Mouse (Mus musculus) left cerebral cortex, adult 8-10 months (tissue): ENCODE results near the gene Mylk2. TPM values are rescaled to one million over a fixed set of nuclear protein-coding genes. Genes with fewer than 3 reads are reported as not detected.
A peak's percentile ranks its signal among the peaks of the same experiment; 100 is the strongest.

Source experiments
- DNase-seq, 2 experiments: peaks; one replicate each; pipeline ENCODE4 v3.0.0; 2022; ENCODE audit warnings: low spot score in 2 of 2
- total RNA-seq, 4 experiments: library from RNA; stranded (reverse); gene quantifications; 2 replicates each; pipeline ENCODE4 v1.2.4; 2022

The Mylk2 gene
- total RNA-seq, 4 experiments from 2014 or later, result 0.19 to 0.39 (median 0.21) TPM; not detected in 1

DNA sequence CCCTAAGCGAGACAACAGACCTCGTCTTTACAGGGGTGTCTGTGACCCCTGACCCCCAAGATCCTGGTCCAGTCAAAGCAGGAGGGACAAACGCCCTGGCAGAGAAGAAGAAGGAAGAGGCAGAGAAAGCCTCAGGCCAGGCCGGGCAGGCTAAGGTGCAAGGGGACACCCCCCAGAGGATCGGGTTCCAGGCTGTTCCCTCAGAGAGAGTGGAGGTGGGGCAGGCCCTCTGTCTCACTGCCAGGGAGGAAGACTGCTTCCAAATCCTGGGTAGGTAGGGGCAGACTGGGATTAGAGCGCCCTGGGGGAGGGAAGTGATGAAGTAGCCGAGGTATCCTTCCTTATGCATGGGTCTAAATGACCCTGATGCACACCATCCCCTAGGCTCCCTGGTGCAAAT lies 2.3 kb downstream of the Mylk2 start:
- no peak for DNase-seq

DNA sequence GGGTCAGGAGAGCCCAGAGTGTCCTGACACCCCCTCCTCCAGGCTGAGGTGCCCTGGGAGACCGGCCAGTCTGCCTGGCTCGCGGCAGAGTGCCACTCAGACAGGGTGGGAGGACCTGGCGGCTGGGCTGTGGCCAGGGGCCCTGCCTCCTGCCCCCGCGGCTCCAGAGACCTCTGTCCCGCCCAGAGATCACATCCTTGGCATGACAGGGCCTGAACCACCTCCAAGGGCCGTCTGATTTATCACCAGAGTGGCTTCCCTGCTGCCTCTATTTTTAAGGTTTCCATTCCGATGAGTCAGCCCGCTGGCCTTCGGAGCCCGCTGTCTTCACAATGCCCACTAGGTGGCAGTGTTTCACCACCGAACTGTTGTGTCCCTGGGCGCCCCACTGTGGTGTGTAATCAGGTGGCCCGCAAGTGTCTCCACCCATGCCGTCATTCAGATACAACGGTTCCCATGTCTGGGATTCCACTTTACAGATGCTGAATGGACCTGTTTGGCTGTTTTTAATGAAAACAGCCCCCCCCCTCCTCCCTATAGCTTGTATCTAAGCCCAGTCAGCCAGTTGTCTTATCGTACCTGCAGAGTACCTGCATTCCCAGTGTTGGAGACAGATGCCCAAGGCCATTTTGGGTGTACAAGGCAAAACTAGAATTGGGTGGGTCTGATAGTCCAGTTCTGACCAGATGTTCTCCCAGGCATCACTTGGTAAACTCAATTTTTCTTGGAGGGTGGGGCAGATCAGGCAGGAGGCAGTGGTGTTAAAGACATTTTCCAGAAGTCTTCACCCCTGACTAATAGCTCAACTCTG lies 3.4 kb downstream of the Mylk2 start:
- DNase-seq, result peak; percentile 67 to 72

DNA sequence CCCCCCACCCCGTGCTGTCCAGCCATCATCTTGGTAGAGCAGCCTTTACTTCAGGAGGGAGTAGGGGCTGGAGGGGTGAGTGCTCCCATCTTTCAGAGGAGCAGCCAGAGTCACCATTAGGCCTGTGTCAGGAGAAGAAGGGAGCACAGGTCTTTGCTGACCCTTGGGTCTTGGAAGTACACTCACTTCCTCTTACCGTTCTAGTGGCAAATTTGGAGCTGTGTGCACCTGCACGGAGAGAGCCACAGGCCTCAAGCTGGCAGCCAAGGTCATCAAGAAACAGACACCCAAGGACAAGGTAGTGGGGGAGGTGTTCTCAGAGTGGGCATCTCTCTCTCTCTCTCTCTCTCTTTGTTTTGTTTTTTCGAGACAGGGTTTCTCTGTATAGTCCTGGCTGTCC lies 4.3 kb downstream of the Mylk2 start:
- DNase-seq, result no peak

DNA sequence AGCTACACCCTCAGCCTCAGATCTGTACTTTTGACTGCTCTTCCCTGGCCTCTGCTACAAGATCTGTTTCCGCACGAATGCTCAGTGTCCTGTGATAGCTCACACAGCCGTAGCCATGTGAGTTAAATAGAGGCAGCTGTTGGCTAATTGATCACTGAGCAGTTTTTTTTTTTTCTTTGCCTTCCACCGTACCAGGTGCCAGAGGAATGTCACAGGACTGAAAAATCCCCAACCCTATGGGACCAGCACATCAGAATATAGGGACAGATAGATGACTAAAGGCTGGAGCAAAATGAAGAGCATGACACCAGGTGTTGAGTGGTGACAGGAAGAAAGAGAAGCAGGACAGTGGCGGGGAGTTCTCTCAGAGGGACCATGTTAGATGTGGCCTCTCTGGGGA lies 5.0 kb downstream of the Mylk2 start:
- no peak for DNase-seq

DNA sequence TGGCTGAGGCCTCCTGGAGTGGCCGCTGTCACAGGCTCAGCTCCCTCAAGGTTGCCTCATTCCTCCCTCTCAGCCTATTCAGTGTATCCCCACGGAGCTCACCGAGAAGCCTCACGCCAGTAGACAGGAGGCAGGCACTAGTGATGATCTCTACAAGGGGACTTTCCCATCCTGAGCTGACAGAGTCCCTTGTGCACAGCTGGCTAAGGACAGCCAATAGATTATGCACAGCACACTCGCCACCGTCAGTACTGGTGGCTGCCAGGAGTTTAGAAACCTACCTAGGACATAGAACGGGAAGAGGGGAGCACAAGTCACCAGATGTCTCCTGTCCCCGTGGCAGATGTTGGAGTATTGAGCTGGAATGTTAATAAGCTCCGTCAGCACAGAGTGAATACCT lies 6.5 kb downstream of the Mylk2 start:
- no peak for DNase-seq

DNA sequence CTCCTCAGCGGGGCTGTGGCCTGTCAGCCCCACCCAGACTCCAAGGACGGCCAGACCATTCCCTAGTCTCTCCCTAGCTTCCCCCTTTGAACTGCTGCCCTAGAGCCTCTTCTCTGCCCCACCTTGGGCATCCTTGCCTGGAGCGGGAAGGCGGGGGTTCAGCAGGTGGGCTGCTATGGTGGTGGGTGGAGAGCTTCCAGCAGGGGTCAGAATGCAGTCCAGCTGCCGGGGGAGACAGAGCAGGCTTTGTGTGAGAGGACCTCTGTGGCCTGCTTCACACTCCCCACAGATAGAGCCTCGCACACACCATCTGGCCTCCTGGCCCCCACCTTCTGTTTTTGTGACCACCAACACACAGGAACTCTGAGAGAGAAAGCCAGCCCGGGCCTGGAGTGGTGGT lies 11.2 kb downstream of the Mylk2 start:
- no peak for DNase-seq

DNA sequence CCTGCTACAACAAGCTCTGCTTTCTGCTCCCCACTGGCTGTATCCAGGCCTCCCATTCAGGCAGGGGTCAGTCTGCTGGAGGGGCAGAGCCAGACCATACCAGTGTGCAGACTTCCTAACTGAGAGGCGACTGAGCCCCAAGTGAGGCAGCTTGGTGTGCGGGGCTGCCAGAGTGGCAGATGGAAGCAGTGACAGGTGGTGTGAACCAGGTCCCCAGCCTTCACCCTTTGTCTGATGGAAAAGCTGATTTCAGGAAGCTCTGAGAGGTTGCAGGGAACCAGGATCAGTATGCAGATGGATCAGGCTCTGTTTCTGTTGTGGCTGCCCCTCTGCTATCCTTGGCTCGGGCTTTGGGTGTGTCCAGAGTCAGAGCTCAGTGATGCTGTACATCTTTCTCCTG lies 12.5 kb downstream of the Mylk2 start:
- DNase-seq, result no peak

DNA sequence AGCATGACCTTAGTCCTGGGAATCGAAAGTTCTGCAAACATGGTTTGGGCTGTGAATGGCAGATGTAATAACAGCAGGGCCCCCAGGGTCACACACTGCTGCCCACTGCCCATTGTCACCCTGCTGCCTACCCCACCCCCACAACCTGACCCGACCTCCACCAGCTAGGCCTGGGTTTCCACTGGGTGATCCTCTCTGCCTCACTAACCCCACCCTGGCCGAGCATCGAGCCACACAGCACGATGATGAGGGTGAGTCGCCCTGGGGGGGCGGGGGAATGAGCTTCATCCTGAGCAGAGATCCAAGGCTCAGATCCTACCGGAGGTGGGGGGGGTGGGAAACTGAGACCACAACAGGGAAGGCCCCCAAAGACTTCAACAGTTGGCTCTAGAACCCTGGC lies 13.0 kb downstream of the Mylk2 start:
- DNase-seq, result no peak

DNA sequence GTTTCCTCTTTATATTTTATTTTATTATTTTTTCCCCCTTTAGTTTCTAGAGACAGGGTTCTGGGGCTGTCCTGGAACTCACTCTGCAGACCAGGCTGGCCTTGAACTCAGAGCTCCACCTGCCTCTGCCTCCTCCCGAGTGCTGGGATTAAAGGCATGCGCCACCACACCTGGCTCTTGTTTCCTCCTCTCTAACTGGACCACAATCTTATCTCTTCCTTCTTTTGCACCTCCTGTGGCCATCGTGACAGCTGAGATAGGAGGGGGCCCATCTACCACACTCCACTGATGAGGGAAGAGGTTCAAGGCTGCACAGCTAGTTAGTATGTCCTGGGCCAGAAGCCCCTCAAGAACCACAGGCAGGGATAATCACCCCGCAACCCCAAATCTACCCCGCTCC lies 13.4 kb downstream of the Mylk2 start:
- no peak for DNase-seq

DNA sequence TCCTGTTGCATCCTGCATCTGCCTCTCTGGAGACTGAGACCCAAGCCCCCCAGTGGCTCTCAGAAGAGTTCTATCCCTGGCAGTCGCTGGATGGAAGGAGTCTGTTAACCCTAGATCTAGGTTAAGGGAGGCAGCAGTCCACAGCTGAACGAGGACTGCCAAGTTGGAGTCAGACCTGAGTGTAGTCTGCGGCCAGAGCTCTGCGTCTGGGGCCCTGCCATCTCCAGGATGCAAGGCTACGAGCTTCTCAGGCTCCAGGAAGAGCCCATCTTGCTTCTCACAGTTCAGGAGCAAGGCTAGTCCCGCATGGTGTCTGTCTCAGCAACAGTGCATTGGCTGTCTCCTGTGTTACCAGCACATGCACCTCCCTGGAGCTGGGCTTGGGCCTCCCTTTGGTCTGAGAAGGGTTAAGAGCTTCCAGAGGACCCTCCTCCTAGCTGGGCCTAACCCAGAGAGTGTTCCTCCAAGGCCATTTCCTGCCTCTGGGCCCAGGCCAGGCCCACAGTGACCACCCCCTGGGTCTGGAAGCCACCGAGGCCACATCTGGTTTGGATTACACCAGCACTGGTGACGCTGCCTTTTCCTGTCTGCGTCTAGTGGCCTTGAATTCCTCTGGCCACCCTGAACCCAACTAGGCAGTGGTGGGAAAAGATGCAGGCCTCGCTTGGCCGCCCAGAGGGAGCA lies 14.2 kb downstream of the Mylk2 start:
- DNase-seq, result no peak

DNA sequence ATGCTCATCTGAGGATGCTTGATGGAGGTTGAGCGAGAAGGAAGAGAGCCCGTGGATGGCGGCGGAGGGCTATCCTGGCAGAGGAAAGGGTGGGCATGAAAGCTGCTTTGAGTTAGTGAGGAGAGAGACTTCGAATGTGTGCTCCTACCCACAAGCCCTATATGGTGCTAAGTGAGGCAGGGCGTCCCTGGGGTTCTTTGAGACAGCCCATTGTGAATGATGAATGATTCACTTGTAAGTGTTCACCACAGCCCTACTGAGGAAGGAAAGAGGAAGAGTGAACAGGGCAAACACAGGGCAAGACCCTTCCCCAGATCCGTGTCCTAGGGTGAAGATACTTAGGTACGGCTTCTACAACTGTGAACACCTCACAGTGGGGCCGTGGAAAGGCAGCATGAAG lies 15.7 kb downstream of the Mylk2 start:
- no peak for DNase-seq

DNA sequence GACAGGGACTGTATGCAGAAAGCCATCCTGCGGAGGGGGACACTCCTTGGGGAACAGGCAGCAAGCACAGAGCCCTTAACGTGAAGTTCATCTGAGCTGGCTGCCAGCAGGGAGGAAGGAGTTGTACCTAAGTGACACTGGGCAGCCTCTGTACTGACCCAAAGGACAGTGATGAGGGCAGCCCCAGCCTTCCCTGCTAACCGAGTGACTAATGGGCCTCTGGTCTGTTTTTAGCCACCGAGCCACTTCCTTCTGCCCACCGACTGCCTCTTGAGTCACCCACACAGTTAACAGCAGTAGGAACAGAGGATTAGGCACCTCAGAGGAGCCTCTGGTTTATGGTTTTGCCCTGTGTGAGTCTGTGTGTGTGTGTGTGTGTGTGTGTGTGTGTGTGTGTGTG lies 16.2 kb downstream of the Mylk2 start:
- DNase-seq, result no peak

DNA sequence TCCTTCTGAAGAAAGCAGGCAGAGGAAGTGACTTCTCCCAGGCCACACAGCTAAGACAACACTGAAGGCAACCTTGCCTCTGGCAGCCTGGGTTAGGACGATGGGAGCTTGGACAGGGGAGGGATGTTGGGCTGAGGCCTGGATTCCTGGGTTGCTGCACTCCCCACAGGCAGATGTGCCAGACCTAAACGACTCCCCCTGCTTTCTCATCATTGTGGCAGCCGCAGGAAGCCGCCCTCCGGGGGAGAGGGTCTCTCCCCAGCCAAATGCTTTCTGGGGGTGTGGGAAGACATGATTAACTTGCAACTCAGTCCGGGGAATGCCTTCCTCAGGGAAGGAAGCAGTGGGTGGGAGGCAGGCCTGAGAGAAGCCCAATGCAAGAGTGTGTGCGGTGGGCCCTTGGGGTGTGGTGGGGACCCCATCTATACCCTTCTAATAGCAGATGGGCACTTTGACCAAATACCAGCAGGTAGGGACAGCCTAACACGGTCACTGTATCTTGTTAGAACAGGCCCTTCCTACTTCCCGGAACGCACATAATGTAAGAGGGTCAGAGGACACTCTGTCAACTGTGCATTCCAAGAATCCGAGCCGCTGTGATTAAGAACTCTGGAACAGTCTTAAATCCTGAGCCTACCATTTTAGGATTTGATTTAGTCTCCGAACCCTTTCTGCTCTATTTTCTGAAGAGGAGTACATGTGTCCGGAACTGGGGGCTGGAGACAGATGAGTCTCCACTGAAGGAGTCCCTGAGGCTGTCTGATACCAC lies 17.3 kb downstream of the Mylk2 start:
- no peak for DNase-seq

DNA sequence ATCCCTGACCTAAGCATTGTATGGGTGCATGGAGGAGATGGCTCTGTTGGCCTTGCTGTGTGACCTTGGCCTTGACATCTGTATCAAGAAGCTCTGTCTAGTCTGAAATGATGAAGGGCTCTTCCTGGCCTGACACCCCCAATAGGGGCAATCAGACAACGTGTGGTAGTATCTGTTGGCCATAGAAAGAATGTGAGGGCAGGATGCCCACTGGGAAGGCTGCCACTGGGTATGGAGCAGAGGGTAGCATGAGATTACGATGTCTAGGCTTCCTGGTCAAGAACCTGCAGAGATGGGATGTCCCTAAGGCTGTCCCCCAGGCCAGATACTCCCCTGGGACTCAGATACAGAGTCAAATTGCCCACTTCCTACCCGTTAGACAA lies 17.8 kb downstream of the Mylk2 start:
- DNase-seq, result no peak

DNA sequence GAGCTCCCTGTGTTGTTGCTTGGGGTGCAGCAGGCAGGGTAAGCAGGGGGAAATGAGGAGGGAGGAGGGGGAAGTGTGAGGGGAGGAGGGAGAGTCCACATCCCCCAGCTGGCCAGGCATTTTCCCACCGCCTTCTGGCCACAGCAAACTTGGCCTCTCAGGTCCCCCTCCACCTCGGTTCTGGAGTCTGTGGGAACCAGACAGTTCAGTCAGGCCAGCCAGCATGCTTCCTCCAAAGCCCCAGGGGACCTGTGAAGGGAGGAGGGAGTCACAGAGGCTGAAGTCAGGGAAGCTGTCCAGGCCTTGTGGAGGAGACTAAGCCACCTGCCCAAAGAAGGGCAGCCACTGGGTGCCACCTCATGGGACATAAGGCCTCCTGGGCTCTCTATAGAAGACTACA lies 19.1 kb downstream of the Mylk2 start:
- no peak for DNase-seq

DNA sequence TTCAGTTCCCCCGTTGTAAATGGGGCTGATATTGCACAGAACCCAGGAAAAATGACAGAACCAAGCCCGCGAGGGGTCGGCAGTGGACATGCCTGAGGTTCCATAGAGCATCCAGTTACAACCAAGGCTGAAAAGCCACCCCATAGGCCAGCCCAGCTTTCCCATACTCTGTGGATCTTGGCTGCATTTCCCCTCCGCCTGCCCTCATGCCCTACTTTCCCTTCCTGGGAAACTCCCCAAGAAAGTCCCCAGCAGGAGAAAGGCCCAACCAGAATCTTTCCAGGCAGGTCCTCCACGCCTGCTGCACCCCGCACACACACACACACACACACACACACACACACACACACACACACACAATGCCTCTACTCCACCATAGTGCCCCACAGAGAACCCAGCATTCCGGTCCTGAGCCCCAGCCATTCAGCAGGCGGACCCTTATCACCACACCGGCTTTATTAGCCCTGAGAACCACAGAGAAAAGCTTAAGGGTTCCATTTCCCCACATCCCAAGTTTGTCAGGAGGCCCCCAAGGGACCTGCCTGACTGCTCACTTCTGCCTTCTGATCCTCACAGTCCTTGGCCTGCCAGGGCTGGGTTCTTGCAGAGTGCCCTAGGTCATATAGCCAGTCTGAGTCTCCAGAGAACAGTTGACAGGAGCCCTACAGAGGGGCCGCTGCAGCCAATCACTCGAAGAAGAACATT lies 20.5 kb downstream of the Mylk2 start:
- DNase-seq, result no peak

DNA sequence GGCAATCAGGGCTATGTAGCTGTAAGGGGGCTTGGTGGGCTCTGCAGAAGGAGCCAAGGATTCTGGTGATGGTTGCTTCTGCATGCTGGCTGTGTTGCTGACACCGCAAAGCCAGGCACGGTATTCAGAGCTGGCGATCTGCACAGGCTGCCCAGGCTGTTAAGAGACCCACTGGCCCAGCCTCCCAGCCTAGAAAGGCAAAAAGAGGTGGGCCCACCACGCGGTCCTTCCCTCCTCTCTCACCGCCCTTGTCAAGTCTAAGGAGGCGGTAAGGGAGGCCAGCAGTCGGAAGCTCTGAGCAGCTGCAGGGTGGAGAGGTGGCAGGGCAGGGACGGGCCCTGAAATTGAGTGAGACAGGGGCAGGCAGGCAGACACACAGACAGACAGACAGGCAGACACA lies 21.9 kb downstream of the Mylk2 start, which contains the start of gene Foxs1:
TSS of gene Foxs1 (minus strand) at position 161 of the 400 bp plus-strand sequence.
- no peak for DNase-seq

DNA sequence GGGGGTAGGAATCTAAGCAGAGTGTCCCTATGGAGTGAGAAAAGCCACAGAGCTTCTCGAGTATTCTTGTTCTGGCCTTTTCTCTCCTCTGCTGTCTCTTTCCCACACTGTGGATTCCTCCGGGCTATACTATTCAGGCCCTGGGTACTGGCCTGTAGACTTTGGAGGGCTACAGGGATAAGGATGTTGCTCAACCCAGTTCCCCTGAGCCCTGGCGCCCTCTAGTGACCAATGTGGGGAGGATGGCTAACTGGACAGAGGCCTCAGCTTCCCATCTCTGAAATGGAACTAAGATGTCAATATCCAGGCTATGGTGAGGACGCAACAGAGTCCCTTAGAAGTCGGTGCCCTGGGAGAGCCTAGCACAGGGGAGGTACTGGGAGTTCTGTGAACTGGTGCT lies 22.5 kb downstream of the Mylk2 start:
- DNase-seq, result no peak

DNA sequence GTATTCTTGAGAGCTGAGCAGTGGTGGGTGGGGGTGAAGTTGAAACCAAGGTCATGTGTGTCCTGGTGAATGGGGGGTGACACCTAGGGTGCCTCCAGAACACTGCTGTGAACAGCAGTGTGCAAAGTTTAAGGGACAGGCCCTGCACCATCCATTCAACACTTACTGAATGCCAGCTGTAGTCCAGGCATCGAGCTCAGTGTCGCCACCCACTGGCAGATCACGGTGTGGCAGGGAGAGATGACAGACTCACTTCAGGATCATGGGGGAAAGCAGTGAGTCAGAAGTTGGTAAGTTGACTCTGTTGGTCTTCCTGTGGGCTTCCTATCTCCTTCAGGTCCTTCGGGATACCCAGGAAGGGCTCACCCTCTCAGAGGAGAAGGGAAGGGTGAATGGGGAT lies 28.7 kb downstream of the Mylk2 start:
- peak in 1 of 2 experiments; percentile 60 for DNase-seq

DNA sequence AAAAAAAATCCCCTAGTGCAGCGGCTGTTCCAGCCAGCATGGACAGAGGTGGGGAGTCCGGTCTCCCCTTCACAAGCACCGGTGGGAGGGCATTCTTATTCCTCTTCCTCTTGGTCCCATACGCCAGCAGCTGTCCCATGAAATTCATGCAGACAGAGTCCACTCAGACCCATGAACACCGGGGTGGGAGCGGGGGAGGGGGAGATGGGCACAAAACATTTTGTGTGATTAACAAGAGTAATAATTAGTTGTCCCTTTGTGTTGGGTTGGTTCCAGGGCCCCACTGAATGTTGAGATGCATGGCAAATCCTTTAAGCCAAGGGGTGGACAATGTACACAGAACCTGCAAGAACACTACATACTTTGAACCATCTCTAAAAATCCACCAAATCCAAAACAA lies 30.0 kb downstream of the Mylk2 start:
- DNase-seq, result no peak

DNA sequence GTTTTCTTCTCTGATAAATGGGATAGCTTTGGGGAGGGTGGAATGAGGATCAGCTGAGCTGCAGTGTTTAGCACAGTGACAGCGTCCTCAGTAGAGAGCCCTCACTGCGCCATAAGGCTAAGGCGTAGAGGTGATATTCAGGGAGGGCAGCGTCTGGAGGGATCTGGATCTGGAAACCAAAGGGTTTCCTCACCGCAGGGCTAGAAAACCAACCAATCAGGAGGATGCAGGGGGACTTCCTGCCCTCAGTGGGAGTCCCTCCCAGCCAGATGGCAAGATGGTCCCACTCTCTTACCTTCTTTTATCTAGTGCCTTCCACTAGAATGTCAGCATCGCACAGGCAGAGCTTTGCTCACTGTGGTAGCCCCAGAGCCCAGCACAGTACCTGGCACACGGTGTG lies 30.6 kb downstream of the Mylk2 start:
- DNase-seq, result no peak
